Mouse (Mus musculus): ENCODE results near the gene Dixdc1.

GRCm38 (mm10) chr9:50692626-50693580 is 46.4 kb downstream of the Dixdc1 start:
- no peak for TF ChIP-seq EP300 (IDR thresholded peaks at IDR 0.05; ENCODE audit: insufficient read depth, low read depth, low read length)
- TF ChIP-seq POLR2A (IDR thresholded peaks at IDR 0.05; ENCODE audit: insufficient read depth, low read length): no peak
